ENCODE assay signal across 25 mouse cellular contexts in genomic region chr7:68305781-68306575, GRCm38 (mm10). TPM values are rescaled to one million over a fixed set of nuclear protein-coding genes. Genes with fewer than 3 reads are reported as not detected.
DNase-seq lines count a peak whose midpoint lies in the region; ATAC-seq lines count a peak whose summit lies in the region.
"Had no signal": no experiment of that assay in that cellular context is flagged by ENCODE, and none has a peak within 500 bp of the region (broad histone marks: within the 10 kb centered on the region; RNA-seq: fewer than 3 reads in every experiment).

No protein-coding gene starts in this region.

- H3K27ac ChIP-seq in embryonic facial prominence, embryonic 14.5 days (replicated peaks; ENCODE audit: low read depth, low read length): peak overlapping the region; percentile 21; the same call in 1 of the 2 replicates
- H3K27ac ChIP-seq in embryonic facial prominence, embryonic 10.5 days (replicated peaks): no peak overlapping the region
- peak overlapping the region; percentile 37; the same call in 1 of the 2 replicates for H3K27ac ChIP-seq in lung, embryonic 16.5 days (ENCODE audit: low read length)
- H3K27ac ChIP-seq in forebrain, embryonic 13.5 days: no peak overlapping the region
- H3K27ac ChIP-seq: embryonic facial prominence, embryonic 13.5 days; heart, embryonic 10.5 days; hindbrain, embryonic 12.5 days had no signal

- no peak for ATAC-seq in embryonic facial prominence, embryonic 14.5 days (ENCODE audit: low read depth)
- no peak for ATAC-seq in lung, embryonic 16.5 days (ENCODE audit: low read depth)
- peak; percentile 23 for ATAC-seq in inflammation-experienced regulatory T-cells, adult 6 months
- no peak for ATAC-seq in forebrain, embryonic 13.5 days
- ATAC-seq in megakaryocyte, adult 5-6 weeks (ENCODE audit: poor library complexity, severe bottlenecking): no peak
- ATAC-seq: activated CD4-positive, CD25-positive, alpha-beta regulatory T cell, adult 4 months; forebrain, embryonic 16.5 days; hindbrain, embryonic 16.5 days had no signal

- 54% methylated on average over 11 of the region's 11 CpGs for WGBS in embryonic facial prominence, embryonic 14.5 days
- 75% methylated on average over 11 of the region's 11 CpGs for WGBS in embryonic facial prominence, embryonic 10.5 days
- 58% methylated on average over 11 of the region's 11 CpGs for WGBS in lung, embryonic 16.5 days
- WGBS in forebrain, embryonic 13.5 days: 54% methylated on average over 11 of the region's 11 CpGs

- no peaks in the 10 kb centered on the region for H3K36me3 ChIP-seq in embryonic facial prominence, embryonic 14.5 days (ENCODE audit: control insufficient read depth, insufficient read depth, low read length)
- H3K36me3 ChIP-seq in embryonic facial prominence, embryonic 10.5 days (replicated peaks): no peaks in the 10 kb centered on the region
- no peaks in the 10 kb centered on the region for H3K36me3 ChIP-seq in lung, embryonic 16.5 days (ENCODE audit: control insufficient read depth, insufficient read depth, low read length)
- no peaks in the 10 kb centered on the region for H3K36me3 ChIP-seq in forebrain, embryonic 13.5 days (ENCODE audit: poor library complexity, severe bottlenecking)
- H3K36me3 ChIP-seq: embryonic facial prominence, embryonic 13.5 days; heart, embryonic 10.5 days; hindbrain, embryonic 12.5 days had no signal

- no peaks in the 10 kb centered on the region for H3K9me3 ChIP-seq in embryonic facial prominence, embryonic 14.5 days (ENCODE audit: control insufficient read depth, low read length)
- H3K9me3 ChIP-seq in embryonic facial prominence, embryonic 10.5 days: no peaks in the 10 kb centered on the region
- H3K9me3 ChIP-seq in lung, embryonic 16.5 days (ENCODE audit: control insufficient read depth, low read length): no peaks in the 10 kb centered on the region
- no peaks in the 10 kb centered on the region for H3K9me3 ChIP-seq in forebrain, embryonic 13.5 days (replicated peaks)
- H3K9me3 ChIP-seq: embryonic facial prominence, embryonic 13.5 days; heart, embryonic 10.5 days; hindbrain, embryonic 12.5 days had no signal

- H3K4me3 ChIP-seq in embryonic facial prominence, embryonic 14.5 days (ENCODE audit: low read depth, low read length): no peak overlapping the region
- H3K4me3 ChIP-seq in embryonic facial prominence, embryonic 10.5 days: no peak overlapping the region
- H3K4me3 ChIP-seq in lung, embryonic 16.5 days (ENCODE audit: low read length): no peak overlapping the region
- no peak overlapping the region for H3K4me3 ChIP-seq in forebrain, embryonic 13.5 days
- H3K4me3 ChIP-seq: embryonic facial prominence, embryonic 13.5 days; erythroblast, embryonic 14.5 days; heart, embryonic 10.5 days; hindbrain, embryonic 12.5 days had no signal

- H3K9ac ChIP-seq in embryonic facial prominence, embryonic 14.5 days (ENCODE audit: low read depth, low read length): no peak overlapping the region
- no peak overlapping the region for H3K9ac ChIP-seq in lung, embryonic 16.5 days (ENCODE audit: low read length)
- no peak overlapping the region for H3K9ac ChIP-seq in forebrain, embryonic 13.5 days
- H3K9ac ChIP-seq: embryonic facial prominence, embryonic 13.5 days; hindbrain, embryonic 12.5 days had no signal

- no peaks in the 10 kb centered on the region for H3K27me3 ChIP-seq in embryonic facial prominence, embryonic 14.5 days (replicated peaks; ENCODE audit: control insufficient read depth, insufficient read depth, low read length)
- H3K27me3 ChIP-seq in embryonic facial prominence, embryonic 10.5 days (replicated peaks; ENCODE audit: low read depth, poor library complexity, severe bottlenecking): no peaks in the 10 kb centered on the region
- H3K27me3 ChIP-seq in lung, embryonic 16.5 days (ENCODE audit: control insufficient read depth, insufficient read depth, low read depth, low read length): no peaks in the 10 kb centered on the region
- 0 out of 2 replicates have a peak, but pooled peaks cover 3% of the 10 kb centered on the region for H3K27me3 ChIP-seq in forebrain, embryonic 13.5 days
- H3K27me3 ChIP-seq: embryonic facial prominence, embryonic 13.5 days; hindbrain, embryonic 12.5 days had no signal

- H3K4me2 ChIP-seq in embryonic facial prominence, embryonic 14.5 days (ENCODE audit: low read depth, low read length): no peak overlapping the region
- no peak overlapping the region for H3K4me2 ChIP-seq in lung, embryonic 16.5 days (ENCODE audit: low read depth, low read length)
- H3K4me2 ChIP-seq in forebrain, embryonic 13.5 days: no peak overlapping the region
- H3K4me2 ChIP-seq: embryonic facial prominence, embryonic 13.5 days; hindbrain, embryonic 12.5 days had no signal

- DNase-seq in embryonic facial prominence, embryonic 14.5 days (ENCODE audit: low spot score): no peak
- DNase-seq in embryonic facial prominence, embryonic 10.5 days (ENCODE audit: low spot score): no peak
- DNase-seq in lung, postnatal 14 days: no peak
- DNase-seq: adrenal gland, postnatal 14 days; cerebellum, adult 11-12 months; cerebellum, adult 9-10 months; cerebellum, postnatal 25 days; gastrocnemius, postnatal 10 days; heart, adult 18-20 months; heart, postnatal 10 days; heart, postnatal 4 days had no signal

- H3K4me1 ChIP-seq in embryonic facial prominence, embryonic 14.5 days (ENCODE audit: control insufficient read depth, insufficient read depth, low read length): peaks cover 11% of the 10 kb centered on the region
- H3K4me1 ChIP-seq in embryonic facial prominence, embryonic 10.5 days: peaks cover 29% of the 10 kb centered on the region
- peaks cover 4% of the 10 kb centered on the region; the same call in 1 of the 2 replicates for H3K4me1 ChIP-seq in lung, embryonic 16.5 days (replicated peaks; ENCODE audit: control insufficient read depth, insufficient read depth, low read length)
- no peaks in the 10 kb centered on the region; the same call in 1 of the 2 replicates for H3K4me1 ChIP-seq in forebrain, embryonic 13.5 days

RNA-seq across cellular contexts. Expression of gene Fam169b, which starts 32.3 kb away (rescaled TPM):
- 2.1 and 2.4 TPM in 2 replicates for polyA plus RNA-seq in embryonic facial prominence, embryonic 14.5 days (2014; fragmentation: Nextera tagmentation; extraction: Ambion mirVana)
- polyA plus RNA-seq in embryonic facial prominence, embryonic 10.5 days (2016; fragmentation: Nextera tagmentation; extraction: Ambion mirVana): 1.1 and 1.4 TPM in 2 replicates
- 1.8 and 4.6 TPM in 2 replicates for polyA plus RNA-seq in lung, embryonic 16.5 days (2015; fragmentation: Nextera tagmentation; extraction: Ambion mirVana)
- polyA plus RNA-seq in inflammation-experienced regulatory T-cells, adult 6 months (2017; shearing (Covaris generic)): 100 to 1,000 TPM in 2 of 3 experiments, 10 to 100 TPM in 1; 45.3 to 127 (median 108) TPM
- not detected in 2 replicates for polyA plus RNA-seq in forebrain, embryonic 13.5 days (2015; fragmentation: Nextera tagmentation; extraction: Ambion mirVana)
- total RNA-seq in megakaryocyte, adult 5-6 weeks (2015): 0.18 and 0.98 TPM in 2 replicates
- 0.04 and 0.61 TPM in 2 replicates for total RNA-seq in megakaryocyte, adult 5-6 weeks (2017)
- total RNA-seq: MEL had no signal
- polyA plus RNA-seq: erythroblast, embryonic 14.5 days; forebrain, embryonic 16.5 days; hindbrain, embryonic 16.5 days had no signal

RNA-seq across cellular contexts. Expression of gene Pgpep1l, which starts 41.9 kb away (rescaled TPM):
- polyA plus RNA-seq in embryonic facial prominence, embryonic 14.5 days (2014; fragmentation: Nextera tagmentation; extraction: Ambion mirVana): 0.54 TPM in 1 of 2 replicates, not detected in the other
- polyA plus RNA-seq in embryonic facial prominence, embryonic 10.5 days (2016; fragmentation: Nextera tagmentation; extraction: Ambion mirVana): not detected in 2 replicates
- polyA plus RNA-seq in lung, embryonic 16.5 days (2015; fragmentation: Nextera tagmentation; extraction: Ambion mirVana): not detected in 2 replicates
- polyA plus RNA-seq in inflammation-experienced regulatory T-cells, adult 6 months (2017; shearing (Covaris generic)): 1 to 10 TPM in 2 of 3 experiments, under 1 TPM in 1; 0.98 to 6.9 (median 4.2) TPM
- polyA plus RNA-seq in forebrain, embryonic 13.5 days (2015; fragmentation: Nextera tagmentation; extraction: Ambion mirVana): not detected in 2 replicates
- not detected in 2 replicates for total RNA-seq in megakaryocyte, adult 5-6 weeks (2015)
- total RNA-seq in megakaryocyte, adult 5-6 weeks (2017): not detected in 2 replicates
- total RNA-seq: adrenal gland, postnatal 14 days; heart, adult 18-20 months; heart, postnatal 10 days; heart, postnatal 4 days; MEL had no signal
- polyA plus RNA-seq: erythroblast, embryonic 14.5 days; forebrain, embryonic 11.5 days; forebrain, embryonic 16.5 days; heart, embryonic 10.5 days; hindbrain, embryonic 12.5 days; hindbrain, embryonic 16.5 days; intestine, embryonic 14.5 days had no signal

Comparison
In these comparisons a context has a peak if more than half of its experiments do, and no peak if none do; other contexts are left out.
1. H3K27ac ChIP-seq: peak in embryonic facial prominence, embryonic 14.5 days (single experiment) and lung, embryonic 16.5 days (single experiment); none in embryonic facial prominence, embryonic 10.5 days (single experiment) and forebrain, embryonic 13.5 days (single experiment).